Mouse (Mus musculus) testis, adult 2 months (tissue): Measurements from ENCODE around the gene Kntc1. TPM values are rescaled to one million over a fixed set of nuclear protein-coding genes. Genes with fewer than 3 reads are reported as not detected.

Experiments used
- H3K27ac ChIP-seq: fragments of 200-500 bp; 2 replicates; pipeline ENCODE4 v1.5.1; 2012; ENCODE audit warnings: low read depth, low read length; ENCODE audit not compliant: control insufficient read depth, insufficient read depth
- H3K27me3 ChIP-seq: fragments of 200-500 bp; 2 replicates; pipeline ENCODE4 v1.6.1; 2012; ENCODE audit warnings: mild to moderate bottlenecking, low read length, moderate library complexity; ENCODE audit not compliant: control insufficient read depth, insufficient read depth
- H3K36me3 ChIP-seq: fragments of 200-500 bp; 2 replicates; pipeline ENCODE4 v1.6.1; 2012; ENCODE audit warnings: mild to moderate bottlenecking, low read length; ENCODE audit not compliant: control insufficient read depth, insufficient read depth
- H3K4me1 ChIP-seq: fragments of 200-500 bp; 2 replicates; pipeline ENCODE4 v1.6.1; 2012; ENCODE audit warnings: low read length; ENCODE audit not compliant: control insufficient read depth, insufficient read depth
- H3K4me3 ChIP-seq: fragments of 200-500 bp; 2 replicates; pipeline ENCODE4 v1.5.1; 2012; ENCODE audit warnings: low read depth, mild to moderate bottlenecking, low read length, moderate library complexity, mixed read lengths; ENCODE audit not compliant: control insufficient read depth
- CTCF ChIP-seq: fragments of 200-500 bp; IDR thresholded peaks from 2 replicates; pipeline ENCODE4 v1.5.1; 2012; ENCODE audit warnings: low read depth, mild to moderate bottlenecking, inconsistent platforms, low read length, moderate library complexity; ENCODE audit not compliant: control insufficient read depth, insufficient read depth, insufficient replicate concordance
- POLR2A ChIP-seq: fragments of 200-500 bp; IDR thresholded peaks from 2 replicates; pipeline ENCODE4 v1.6.1; 2012; ENCODE audit warnings: low read depth, mild to moderate bottlenecking, inconsistent platforms, low read length, moderate library complexity; ENCODE audit not compliant: control insufficient read depth
- polyA plus RNA-seq: library from polyadenylated mRNA; depleted of rRNA; stranded (reverse); fragments of >200 nt; gene quantifications from 2 replicates; pipeline ENCODE4 v1.2.3, GENCODE M21; 2012

Gene Kntc1
- polyA plus RNA-seq, 1 experiment, result 11.3 TPM

DNA sequence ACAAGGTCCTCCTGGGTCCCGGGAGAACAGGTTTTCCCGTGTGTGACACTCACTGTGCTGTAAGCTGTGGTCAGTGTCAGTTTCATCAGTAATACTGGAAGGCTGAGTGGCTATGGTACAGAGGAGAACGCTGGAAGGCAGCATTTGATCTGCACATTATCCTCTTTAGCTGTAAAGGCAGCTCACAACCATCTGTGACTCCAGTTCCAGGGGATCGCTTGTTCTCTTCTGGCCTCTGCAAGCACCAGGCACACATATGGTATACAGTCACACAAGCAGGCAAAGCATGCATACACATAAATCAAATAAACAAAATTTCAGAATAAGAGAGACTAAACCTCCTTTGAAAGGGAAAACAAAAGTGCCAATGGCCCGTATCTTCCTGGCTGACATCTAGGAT is 59.0 kb downstream of the Kntc1 start:
- no peaks in the 10 kb centered on the region for H3K4me1 ChIP-seq
- H3K4me3 ChIP-seq, result no peak overlapping the region
- no peaks in the 10 kb centered on the region for H3K27me3 ChIP-seq
- H3K27ac ChIP-seq, result no peak overlapping the region
- no peak for TF ChIP-seq CTCF
- TF ChIP-seq POLR2A, result no peak
- peaks cover 2% of the 10 kb centered on the region for H3K36me3 ChIP-seq

DNA sequence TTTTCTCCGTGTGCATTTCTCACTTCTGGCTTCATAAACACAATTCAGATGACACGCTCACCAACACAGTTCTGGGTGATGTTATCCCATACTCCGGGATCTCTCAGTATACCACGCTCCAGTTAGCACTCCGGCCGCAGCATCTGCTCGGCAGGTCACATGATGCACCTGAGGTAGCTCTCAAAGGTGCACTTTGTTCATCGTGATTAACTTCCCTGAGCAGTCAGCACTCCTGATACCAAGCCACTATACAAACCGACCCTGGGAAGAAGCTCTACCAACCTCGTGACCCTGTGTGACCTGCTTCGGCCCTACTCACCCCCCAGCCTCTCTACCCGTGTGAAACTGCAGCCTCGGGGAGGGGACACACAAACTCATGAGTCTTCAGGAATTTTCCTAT is 59.6 kb downstream of the Kntc1 start:
- H3K4me3 ChIP-seq, result no peak overlapping the region
- TF ChIP-seq CTCF (no peak), POLR2A (no peak)
- H3K36me3 ChIP-seq, result peaks cover 2% of the 10 kb centered on the region
- no peaks in the 10 kb centered on the region for H3K4me1 ChIP-seq
- H3K27ac ChIP-seq, result no peak overlapping the region
- H3K27me3 ChIP-seq, result no peaks in the 10 kb centered on the region

DNA sequence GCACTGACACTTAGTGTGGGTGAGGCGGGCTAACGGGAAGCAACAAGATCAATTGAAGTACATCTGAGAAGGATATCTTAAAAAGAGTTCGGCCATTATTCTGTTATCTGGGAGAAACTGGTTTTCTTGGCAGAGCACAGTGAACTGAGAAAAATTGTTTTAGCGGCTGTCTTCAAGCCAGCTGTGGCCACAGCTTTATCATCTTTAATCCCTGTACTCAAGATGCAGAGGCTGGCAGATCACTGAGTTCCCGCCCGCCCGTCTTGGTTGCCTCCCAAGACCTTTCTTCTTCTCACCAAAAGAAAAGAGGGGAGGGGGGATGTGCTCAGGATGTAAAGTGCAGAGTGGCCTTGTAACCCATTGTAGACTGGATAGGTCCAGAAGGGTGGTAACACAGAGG is 67.4 kb downstream of the Kntc1 start:
- H3K27ac ChIP-seq, result no peak overlapping the region
- no peak for TF ChIP-seq CTCF
- no peak for TF ChIP-seq POLR2A
- H3K4me3 ChIP-seq, result no peak overlapping the region
- H3K4me1 ChIP-seq, result no peaks in the 10 kb centered on the region
- H3K27me3 ChIP-seq, result no peaks in the 10 kb centered on the region
- no peaks in the 10 kb centered on the region; the same call in 1 of the 2 replicates for H3K36me3 ChIP-seq

DNA sequence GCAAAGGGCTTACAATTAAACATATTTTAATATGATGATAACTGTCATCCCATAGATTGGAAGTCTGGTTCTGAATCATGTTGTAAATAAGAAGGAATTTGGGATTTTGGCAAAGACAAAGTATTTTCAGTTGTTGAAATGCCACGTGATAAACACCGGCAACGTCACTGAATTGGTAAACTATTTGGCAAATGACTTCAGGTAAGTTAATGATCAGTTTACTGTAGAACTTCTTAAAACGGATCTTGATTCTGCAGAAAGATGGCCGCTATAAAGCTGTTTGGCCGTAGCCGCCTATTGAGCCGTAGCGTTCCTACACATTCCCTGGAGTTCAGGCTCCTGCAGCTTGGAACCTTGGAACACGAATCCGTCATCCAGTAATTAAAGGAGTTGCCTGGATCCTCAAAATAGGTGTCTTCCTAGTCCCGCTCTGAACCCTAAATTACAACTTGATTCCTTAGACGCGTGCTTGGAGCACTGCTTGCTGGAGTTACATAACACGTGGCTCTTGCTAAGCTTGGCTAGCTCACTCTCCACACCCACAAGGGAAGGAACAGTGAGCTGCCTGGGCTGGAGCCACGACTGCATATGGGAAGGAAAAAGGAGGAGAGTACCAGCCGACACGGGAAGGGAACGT is 69.5 kb downstream of the Kntc1 start:
- no peak overlapping the region for H3K4me3 ChIP-seq
- H3K4me1 ChIP-seq, result no peaks in the 10 kb centered on the region
- no peaks in the 10 kb centered on the region; the same call in 1 of the 2 replicates for H3K36me3 ChIP-seq
- TF ChIP-seq CTCF (no peak), POLR2A (no peak)
- H3K27me3 ChIP-seq, result no peaks in the 10 kb centered on the region
- no peak overlapping the region for H3K27ac ChIP-seq

DNA sequence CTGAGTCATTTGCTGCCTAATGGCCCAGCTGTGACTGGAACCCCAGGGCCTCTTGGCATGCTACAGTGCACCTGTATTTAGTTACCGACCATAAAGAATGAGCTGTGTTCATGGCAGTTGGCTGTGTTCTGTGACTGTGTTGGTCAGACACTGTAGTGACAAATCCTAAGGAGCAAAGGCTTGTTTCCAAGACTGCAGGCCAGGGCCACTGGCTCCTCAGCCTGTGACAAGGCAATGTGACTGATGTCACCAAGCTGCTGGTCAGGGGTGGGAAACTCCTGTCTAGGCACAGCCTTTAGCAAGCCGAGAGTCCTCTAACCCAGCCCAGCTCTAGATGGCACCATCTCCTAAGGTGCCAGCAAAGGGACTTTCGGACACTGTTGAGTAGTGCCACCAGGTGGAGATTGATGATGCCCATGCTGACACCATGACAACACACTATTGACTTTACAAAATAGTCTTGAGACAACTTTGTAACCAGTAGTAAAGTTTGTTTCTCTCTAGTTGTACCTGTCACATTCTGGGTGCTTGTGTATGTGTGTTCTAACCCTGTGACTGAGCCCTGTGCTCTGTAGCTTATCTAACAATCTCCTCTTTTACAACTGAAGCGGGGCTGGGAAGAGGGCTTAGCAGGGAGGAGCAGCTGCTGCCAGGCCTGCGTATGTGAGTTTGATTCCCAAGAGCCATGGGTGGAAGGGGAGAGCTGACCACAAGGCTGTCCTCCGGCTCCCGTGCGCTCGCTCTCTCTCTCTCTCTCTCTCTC is 71.2 kb downstream of the Kntc1 start:
- H3K4me1 ChIP-seq, result no peaks in the 10 kb centered on the region
- no peak for TF ChIP-seq POLR2A
- no peak overlapping the region for H3K4me3 ChIP-seq
- H3K27ac ChIP-seq, result no peak overlapping the region
- H3K36me3 ChIP-seq, result no peaks in the 10 kb centered on the region; the same call in 1 of the 2 replicates
- H3K27me3 ChIP-seq, result no peaks in the 10 kb centered on the region

DNA sequence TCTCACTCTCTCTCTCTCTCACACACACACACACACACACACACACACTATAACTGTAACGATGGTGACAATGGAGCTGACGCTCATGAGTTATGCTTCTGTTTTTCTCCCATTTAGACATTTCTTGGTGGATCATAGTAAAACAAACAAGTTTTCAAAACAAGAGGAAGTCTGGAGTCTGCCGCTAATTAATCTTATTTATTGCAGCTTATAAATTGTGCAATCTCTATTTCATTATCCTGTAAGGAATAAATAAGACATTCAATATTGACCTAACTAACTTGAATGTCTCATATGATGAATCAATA is 71.7 kb downstream of the Kntc1 start:
- no peak overlapping the region for H3K27ac ChIP-seq
- H3K4me3 ChIP-seq, result no peak overlapping the region
- H3K4me1 ChIP-seq, result no peaks in the 10 kb centered on the region
- TF ChIP-seq CTCF, result no peak
- no peak for TF ChIP-seq POLR2A
- no peaks in the 10 kb centered on the region; the same call in 1 of the 2 replicates for H3K36me3 ChIP-seq
- H3K27me3 ChIP-seq, result no peaks in the 10 kb centered on the region

DNA sequence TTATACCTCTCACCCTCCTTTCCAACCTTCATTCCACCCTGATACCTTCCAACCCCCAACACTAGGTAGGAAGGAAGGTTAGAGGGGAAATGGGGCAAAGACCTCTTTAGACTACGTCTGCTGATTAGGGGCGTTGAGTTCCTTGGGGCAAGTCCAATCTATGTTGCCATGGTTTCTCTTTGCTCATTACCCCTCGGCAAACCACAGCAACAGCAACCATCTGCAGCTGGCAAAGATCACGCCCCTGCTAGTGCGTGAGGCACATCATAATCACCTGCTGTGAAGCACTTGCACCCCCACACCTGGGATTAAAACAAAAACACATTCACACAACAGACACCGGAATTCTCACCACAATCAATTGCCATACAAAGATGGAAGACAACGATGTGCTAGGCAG is 73.2 kb downstream of the Kntc1 start:
- no peaks in the 10 kb centered on the region; the same call in 1 of the 2 replicates for H3K36me3 ChIP-seq
- no peak overlapping the region for H3K4me3 ChIP-seq
- H3K27me3 ChIP-seq, result no peaks in the 10 kb centered on the region
- H3K4me1 ChIP-seq, result no peaks in the 10 kb centered on the region
- TF ChIP-seq POLR2A, result no peak
- no peak for TF ChIP-seq CTCF
- H3K27ac ChIP-seq, result no peak overlapping the region
